Mouse (Mus musculus) MEL (cell line): ENCODE results near the gene Frmpd2. TPM values are rescaled to one million over a fixed set of nuclear protein-coding genes. Genes with fewer than 3 reads are reported as not detected.

Experiments used
- DNase-seq: peaks from one replicate; pipeline ENCODE4 v3.0.0; 2011; ENCODE audit warnings: low read depth, low spot score
- H3K27ac ChIP-seq: 2 replicates; pipeline ENCODE4 v1.5.1; 2012; ENCODE audit warnings: low read depth, mild to moderate bottlenecking, control low read depth, low read length, moderate library complexity; ENCODE audit not compliant: control insufficient read depth
- H3K27me3 ChIP-seq, 2 experiments: fragments of 150-350 bp in 1 of 2; sonication (generic) in 1 of 2; 2 replicates each; pipeline ENCODE4 v1.6.1; 2012; ENCODE audit warnings: low read length in 2 of 2, mild to moderate bottlenecking in 2 of 2, improper control_type of control experiment in 1 of 2, moderate library complexity in 1 of 2; ENCODE audit not compliant: insufficient read depth in 2 of 2, control insufficient read depth in 1 of 2
- H3K36me3 ChIP-seq, 2 experiments: 2 replicates each; pipeline ENCODE4 v1.6.1; 2012 to 2014; ENCODE audit warnings: low read length in 2 of 2, improper control_type of control experiment in 1 of 2, inconsistent platforms in 1 of 2, mild to moderate bottlenecking in 1 of 2; ENCODE audit not compliant: insufficient read depth in 2 of 2, control insufficient read depth in 1 of 2
- H3K4me1 ChIP-seq, 2 experiments: fragments of 150-350 bp in 1 of 2; sonication (generic) in 1 of 2; 2 replicates each; pipeline ENCODE4 v1.6.1; 2012; ENCODE audit warnings: low read length in 2 of 2, improper control_type of control experiment in 1 of 2, mild to moderate bottlenecking in 1 of 2; ENCODE audit not compliant: insufficient read depth in 2 of 2, control insufficient read depth in 1 of 2
- H3K4me3 ChIP-seq, 2 experiments: fragments of 150-350 bp in 1 of 2; sonication (generic) in 1 of 2; 2 replicates each; pipeline ENCODE4 v1.5.1; 2012; ENCODE audit warnings: low read depth in 2 of 2, low read length in 2 of 2, mild to moderate bottlenecking in 2 of 2, moderate library complexity in 2 of 2, control low read depth in 1 of 2, improper control_type of control experiment in 1 of 2; ENCODE audit not compliant: control insufficient read depth in 1 of 2, insufficient read depth in 1 of 2
- H3K79me2 ChIP-seq: 2 replicates; pipeline ENCODE4 v1.6.1; 2012; ENCODE audit warnings: mild to moderate bottlenecking, low read length, moderate library complexity; ENCODE audit not compliant: control insufficient read depth, poor library complexity, insufficient read depth
- H3K9ac ChIP-seq: 2 replicates; pipeline ENCODE4 v1.6.1; 2012; ENCODE audit warnings: low read depth, mild to moderate bottlenecking, control low read depth, low read length, moderate library complexity; ENCODE audit not compliant: control insufficient read depth, poor library complexity, severe bottlenecking
- H3K9me3 ChIP-seq: fragments of 150-350 bp; sonication (generic); replicated peaks from 2 replicates; pipeline ENCODE4 v1.6.1; 2012; ENCODE audit warnings: mild to moderate bottlenecking, low read length, improper control_type of control experiment, moderate library complexity; ENCODE audit not compliant: insufficient read depth
- CHD2 ChIP-seq: IDR thresholded peaks from 2 replicates; pipeline ENCODE4 v1.6.1; 2011; ENCODE audit warnings: low read length, improper control_type of control experiment
- ETS1 ChIP-seq: IDR thresholded peaks from 2 replicates; pipeline ENCODE4 v1.6.1; 2012; ENCODE audit warnings: low read depth, mild to moderate bottlenecking, inconsistent platforms, low read length, improper control_type of control experiment, moderate library complexity
- GABPA ChIP-seq: IDR thresholded peaks from 2 replicates; pipeline ENCODE4 v1.6.1; 2012; ENCODE audit warnings: low read depth, mild to moderate bottlenecking, inconsistent platforms, low read length, improper control_type of control experiment, moderate library complexity
- JUND ChIP-seq: IDR thresholded peaks from 2 replicates; pipeline ENCODE4 v1.6.1; 2011; ENCODE audit warnings: low read depth, mild to moderate bottlenecking, improper control_type of control experiment, low read length
- KAT2A ChIP-seq: conservative IDR thresholded peaks from 2 replicates; pipeline ENCODE4 v1.6.1; 2012; ENCODE audit warnings: low read depth, low read length, improper control_type of control experiment, inconsistent platforms
- MAZ ChIP-seq: IDR thresholded peaks from 2 replicates; pipeline ENCODE4 v1.6.1; 2012; ENCODE audit warnings: low read depth, mild to moderate bottlenecking, inconsistent platforms, low read length, improper control_type of control experiment
- MXI1 ChIP-seq: IDR thresholded peaks from 2 replicates; pipeline ENCODE4 v1.6.1; 2011; ENCODE audit warnings: mild to moderate bottlenecking, low read depth, low read length, improper control_type of control experiment
- MYB ChIP-seq: IDR thresholded peaks from 2 replicates; pipeline ENCODE4 v1.6.1; 2011; ENCODE audit warnings: mild to moderate bottlenecking, low read depth, low read length, improper control_type of control experiment
- SMC3 ChIP-seq: IDR thresholded peaks from 2 replicates; pipeline ENCODE4 v1.6.1; 2011; ENCODE audit warnings: low read depth, low read length, improper control_type of control experiment
- TCF12 ChIP-seq: IDR thresholded peaks from 2 replicates; pipeline ENCODE4 v1.6.1; 2014; ENCODE audit warnings: low read depth, mild to moderate bottlenecking, inconsistent platforms, low read length, improper control_type of control experiment, moderate library complexity
- USF2 ChIP-seq, 2 experiments: IDR thresholded peaks; 2 replicates each; pipeline ENCODE4 v1.6.1; 2011 to 2012; ENCODE audit warnings: improper control_type of control experiment in 2 of 2, low read length in 2 of 2, borderline replicate concordance in 1 of 2, inconsistent platforms in 1 of 2, low read depth in 1 of 2, mild to moderate bottlenecking in 1 of 2; ENCODE audit not compliant: insufficient read depth in 1 of 2
- ZKSCAN1 ChIP-seq: IDR thresholded peaks from 2 replicates; pipeline ENCODE4 v1.6.1; 2012; ENCODE audit warnings: low read depth, mild to moderate bottlenecking, inconsistent platforms, low read length, improper control_type of control experiment, moderate library complexity
- ZNF384 ChIP-seq: IDR thresholded peaks from 2 replicates; pipeline ENCODE4 v1.6.1; 2012; ENCODE audit warnings: low read depth, mild to moderate bottlenecking, inconsistent platforms, low read length, improper control_type of control experiment
- polyA plus RNA-seq, 2 experiments: library from polyadenylated mRNA; stranded (reverse) in 1 of 2; unstranded in 1 of 2; fragments of >175 nt in 1 of 2; fragments of >200 nt in 1 of 2; gene quantifications; 2 replicates each; pipeline versions ENCODE4 v1.2.1 to v1.2.4; 2012; ENCODE audit warnings: low replicate concordance in 2 of 2, low read depth in 1 of 2; ENCODE audit not compliant: insufficient read length in 2 of 2, insufficient read depth in 1 of 2, missing spikeins in 1 of 2
- total RNA-seq: library from RNA; depleted of rRNA; stranded (reverse); fragments of 300-350 nt; gene quantifications from 2 replicates; pipeline ENCODE4 v1.2.3, GENCODE M21; 2012; rRNA removed

Gene Frmpd2
- total and polyA plus RNA-seq, 3 experiments = not detected

DNA sequence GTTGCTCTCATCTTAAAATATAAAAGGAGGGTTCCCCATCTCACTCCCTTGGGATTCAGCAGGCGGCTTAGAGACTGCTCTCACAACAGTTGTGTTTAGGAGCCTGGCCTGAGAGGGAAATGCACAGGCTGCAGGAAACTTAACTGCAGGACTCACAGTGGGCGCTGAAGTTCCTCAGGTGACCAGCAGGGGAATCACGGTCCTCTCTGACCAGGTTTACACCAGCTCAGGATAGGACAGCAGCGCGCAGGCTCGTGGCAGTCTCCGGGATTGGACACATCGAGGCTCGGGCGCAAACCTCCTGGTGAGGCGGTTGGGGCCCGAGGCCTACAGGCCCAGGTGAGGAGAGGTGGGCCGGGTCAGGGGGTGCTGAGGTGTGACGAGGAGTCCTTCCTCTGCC lies 117.5 kb downstream of the Frmpd2 start, which contains the start of gene Ptpn20:
Gene Ptpn20 (plus strand): TSS at position 257 of the 400 bp plus-strand sequence.
- H3K9me3 ChIP-seq = no peaks in the 10 kb centered on the region
- H3K36me3 ChIP-seq = no peaks in the 10 kb centered on the region
- H3K27me3 ChIP-seq = no peaks in the 10 kb centered on the region
- no peak within 1 kb of the TSS for H3K27ac ChIP-seq
- no peaks in the 10 kb centered on the region for H3K4me1 ChIP-seq
- H3K9ac ChIP-seq = no peak within 1 kb of the TSS
- DNase-seq = no peak
- H3K4me3 ChIP-seq = no peak within 1 kb of the TSS
- no peak for TF ChIP-seq TCF12
- no peaks in the 10 kb centered on the region for H3K79me2 ChIP-seq

DNA sequence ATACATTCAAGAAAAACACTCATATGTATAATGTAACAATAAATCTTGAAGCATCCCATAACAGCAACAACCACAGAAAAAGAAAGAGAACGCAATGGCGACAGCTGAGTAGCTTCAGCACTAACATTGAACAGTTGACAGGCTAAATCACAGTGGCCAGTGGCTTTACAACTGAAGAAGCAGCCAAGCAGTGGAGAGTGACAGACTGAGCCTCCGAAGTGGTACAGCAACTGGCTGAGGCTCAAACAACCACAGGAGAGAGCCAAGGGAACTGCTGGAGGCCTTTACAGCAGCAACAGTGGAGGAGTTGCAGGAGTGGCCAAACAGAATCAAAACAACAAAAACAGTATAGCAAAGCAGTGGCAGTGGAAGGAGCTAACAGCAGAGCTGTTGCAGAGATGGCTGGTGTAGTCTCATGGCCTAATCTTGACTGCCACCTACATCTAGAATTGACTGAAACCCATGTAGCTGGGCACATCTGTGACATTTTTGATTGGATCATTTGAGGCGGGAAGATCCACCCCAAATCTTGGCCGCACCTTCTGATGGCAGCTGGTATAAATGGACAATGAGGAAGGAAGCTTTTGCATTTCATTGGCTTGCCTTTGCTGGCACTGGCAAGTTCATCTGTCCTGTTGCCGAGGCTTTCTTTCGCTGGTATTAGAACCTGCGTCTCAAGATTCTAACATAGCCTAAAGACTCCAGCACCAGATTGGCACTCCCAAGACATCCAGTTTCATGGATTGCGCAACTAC lies 127.1 kb downstream of the Frmpd2 start:
- H3K9ac ChIP-seq = no peak overlapping the region
- H3K36me3 ChIP-seq = no peaks in the 10 kb centered on the region
- no peaks in the 10 kb centered on the region for H3K79me2 ChIP-seq
- TF ChIP-seq CHD2 = no peak
- TF ChIP-seq ETS1 = no peak
- no peak for TF ChIP-seq MAZ
- no peaks in the 10 kb centered on the region; a peak in 1 of 4 replicates for H3K27me3 ChIP-seq
- no peak overlapping the region for H3K27ac ChIP-seq
- no peaks in the 10 kb centered on the region for H3K9me3 ChIP-seq
- H3K4me1 ChIP-seq = no peaks in the 10 kb centered on the region
- DNase-seq = no peak
- no peak overlapping the region for H3K4me3 ChIP-seq

DNA sequence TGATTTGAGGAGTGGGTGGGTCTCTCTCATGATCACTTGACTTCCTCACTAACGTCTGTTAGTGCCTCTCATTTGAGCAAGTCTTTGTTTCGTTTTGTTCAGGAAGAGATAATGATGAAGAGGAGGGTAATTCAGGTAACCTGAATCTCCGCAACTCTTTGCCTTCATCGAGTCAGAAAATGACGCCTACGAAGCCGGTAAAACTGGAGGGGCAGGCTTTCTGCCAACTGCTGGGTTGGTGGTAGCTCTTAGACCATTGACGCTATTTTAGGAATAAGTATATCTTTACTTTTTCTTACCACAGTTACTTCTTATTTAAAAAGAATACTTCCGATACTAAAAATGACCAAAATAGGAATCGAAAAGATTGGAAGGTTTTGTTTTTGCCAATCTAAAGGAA lies 135.9 kb downstream of the Frmpd2 start:
- no peaks in the 10 kb centered on the region for H3K36me3 ChIP-seq
- DNase-seq = no peak
- TF ChIP-seq MXI1 = no peak
- no peak for TF ChIP-seq SMC3
- TF ChIP-seq KAT2A = no peak
- no peak for TF ChIP-seq GABPA
- TF ChIP-seq ZKSCAN1 = no peak
- TF ChIP-seq MYB = no peak
- no peak for TF ChIP-seq ZNF384
- TF ChIP-seq JUND = no peak
- no peak for TF ChIP-seq USF2 (IDR thresholded peaks at IDR 0.05; ENCODE audit: borderline replicate concordance in 1 of 2, insufficient read depth in 1 of 2, low read depth in 1 of 2, low read length in 2 of 2)
- H3K79me2 ChIP-seq = no peaks in the 10 kb centered on the region
- no peaks in the 10 kb centered on the region for H3K4me1 ChIP-seq
- H3K9me3 ChIP-seq = no peaks in the 10 kb centered on the region
- H3K9ac ChIP-seq = no peak overlapping the region
- H3K27ac ChIP-seq = no peak overlapping the region
- no peak overlapping the region for H3K4me3 ChIP-seq
- H3K27me3 ChIP-seq = no peaks in the 10 kb centered on the region

Other genes starting within 250 kb of the Frmpd2 start
- 27.5 and 29.2 TPM in 2 replicates for gene Mapk8, start 24.5 kb upstream of the Frmpd2 start, total RNA-seq
- gene Mapk8, start 24.5 kb upstream of the Frmpd2 start, polyA plus RNA-seq = 10 to 100 TPM in 1 of 2 experiments, not detected in 1; 47.5 TPM
- not detected in 2 replicates for gene Ptpn20, start 117.5 kb downstream of the Frmpd2 start, total RNA-seq
- not detected for gene Ptpn20, start 117.5 kb downstream of the Frmpd2 start, polyA plus RNA-seq